Mouse (Mus musculus): ENCODE measurements around the gene Polr3a.

The Polr3a gene

GRCm38 (mm10) chr14:24486773-24487227, at the start of gene Polr3a, which contains the start of gene Rps24:
Polr3a (minus strand) TSS chr14:24487058.
Rps24 (plus strand) TSS chr14:24487125.
- DNase-seq (ENCODE audit: low read depth, low spot score) = peak; percentile 93

- no peak for DNase-seq (ENCODE audit: low read depth, low spot score)
These were observed 48.1 kb upstream of the Polr3a start for GRCm38 (mm10) chr14:24534865-24535545.

GRCm38 (mm10) chr14:24530228-24530627, 43.4 kb upstream of the Polr3a start:
- no peak for DNase-seq (ENCODE audit: low read depth, low spot score)

- no peak for DNase-seq (ENCODE audit: low read depth, low spot score)
These were observed 39.6 kb upstream of the Polr3a start for GRCm38 (mm10) chr14:24526440-24526839.

GRCm38 (mm10) chr14:24525677-24526415, 39.0 kb upstream of the Polr3a start:
- DNase-seq (ENCODE audit: low read depth, low spot score) = no peak

GRCm38 (mm10) chr14:24525137-24525536, 38.3 kb upstream of the Polr3a start:
- no peak for DNase-seq (ENCODE audit: low read depth, low spot score)

GRCm38 (mm10) chr14:24521597-24521996, 34.7 kb upstream of the Polr3a start:
- no peak for DNase-seq (ENCODE audit: low read depth, low spot score)

GRCm38 (mm10) chr14:24512527-24513161, 25.8 kb upstream of the Polr3a start:
- DNase-seq (ENCODE audit: low read depth, low spot score) = no peak

GRCm38 (mm10) chr14:24510679-24511078, 23.8 kb upstream of the Polr3a start:
- no peak for DNase-seq (ENCODE audit: low read depth, low spot score)

GRCm38 (mm10) chr14:24510218-24510617, 23.4 kb upstream of the Polr3a start:
- no peak for DNase-seq (ENCODE audit: low read depth, low spot score)

- no peak for DNase-seq (ENCODE audit: low read depth, low spot score)
These were observed 22.7 kb upstream of the Polr3a start for GRCm38 (mm10) chr14:24509557-24509956.

- no peak for DNase-seq (ENCODE audit: low read depth, low spot score)
These were observed 21.4 kb upstream of the Polr3a start for GRCm38 (mm10) chr14:24508070-24508773.

GRCm38 (mm10) chr14:24507452-24508069, 20.7 kb upstream of the Polr3a start:
- DNase-seq (ENCODE audit: low read depth, low spot score) = no peak

GRCm38 (mm10) chr14:24501256-24501655, 14.4 kb upstream of the Polr3a start:
- DNase-seq (ENCODE audit: low read depth, low spot score) = no peak

- DNase-seq (ENCODE audit: low read depth, low spot score) = no peak
These were observed 14.0 kb upstream of the Polr3a start for GRCm38 (mm10) chr14:24500845-24501186.

- peak; percentile 54 for DNase-seq (ENCODE audit: low read depth, low spot score)
These were observed 13.4 kb upstream of the Polr3a start for GRCm38 (mm10) chr14:24500091-24500844.

GRCm38 (mm10) chr14:24499478-24499877, 12.6 kb upstream of the Polr3a start:
- no peak for DNase-seq (ENCODE audit: low read depth, low spot score)

GRCm38 (mm10) chr14:24498561-24499255, 11.8 kb upstream of the Polr3a start:
- DNase-seq (ENCODE audit: low read depth, low spot score) = no peak

GRCm38 (mm10) chr14:24497443-24497842, 10.6 kb upstream of the Polr3a start:
- DNase-seq (ENCODE audit: low read depth, low spot score) = no peak

- no peak for DNase-seq (ENCODE audit: low read depth, low spot score)
These were observed 9.6 kb upstream of the Polr3a start for GRCm38 (mm10) chr14:24496507-24496906.

Data from telencephalon, adult 2 months (tissue).